Mouse (Mus musculus): ENCODE measurements around the gene Bhlhe40. TPM values are rescaled to one million over a fixed set of nuclear protein-coding genes. Genes with fewer than 3 reads are reported as not detected.

Bhlhe40 gene
- polyA plus RNA-seq (2012; rRNA removed): 55.7 and 63.4 TPM in 2 replicates

DNA sequence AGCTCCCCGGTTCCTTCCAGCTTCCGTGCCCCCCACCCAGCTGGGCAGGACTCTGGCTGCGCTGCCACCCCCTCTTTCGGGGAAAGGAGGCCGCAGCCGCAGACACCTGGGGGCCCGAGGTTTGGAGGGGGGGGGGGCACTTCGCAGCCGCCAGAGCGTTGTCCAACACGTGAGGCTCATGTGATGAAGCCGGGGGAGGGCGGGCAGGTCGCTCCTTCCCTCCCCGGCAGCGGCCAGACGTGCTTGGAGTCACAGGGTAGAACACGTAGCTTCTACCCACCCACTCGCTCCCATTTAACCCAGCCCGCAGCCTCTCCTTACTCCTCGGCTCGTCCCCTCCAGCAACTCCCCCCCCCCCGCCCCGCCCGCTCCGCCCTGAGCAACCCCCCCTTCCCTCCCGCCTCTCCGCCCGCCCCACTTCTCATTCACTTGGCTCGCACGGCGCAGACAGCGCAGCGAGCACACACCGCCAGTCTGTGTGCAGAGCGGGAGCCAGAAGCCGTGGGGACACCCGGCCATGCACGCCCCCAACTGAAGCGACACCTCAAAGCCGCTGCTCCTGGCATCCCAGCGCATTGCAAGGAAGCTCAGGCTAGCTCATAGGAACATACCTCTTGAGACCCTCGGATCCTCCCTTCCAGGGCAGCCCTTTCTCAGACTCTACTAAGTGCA, at the start of gene Bhlhe40:
Gene Bhlhe40 (plus strand): TSS at position 424 of the 672 bp plus-strand sequence.
- peak; percentile 88 to 92 for DNase-seq (ENCODE audit: extremely low spot score in 1 of 2, low spot score in 1 of 2)

DNA sequence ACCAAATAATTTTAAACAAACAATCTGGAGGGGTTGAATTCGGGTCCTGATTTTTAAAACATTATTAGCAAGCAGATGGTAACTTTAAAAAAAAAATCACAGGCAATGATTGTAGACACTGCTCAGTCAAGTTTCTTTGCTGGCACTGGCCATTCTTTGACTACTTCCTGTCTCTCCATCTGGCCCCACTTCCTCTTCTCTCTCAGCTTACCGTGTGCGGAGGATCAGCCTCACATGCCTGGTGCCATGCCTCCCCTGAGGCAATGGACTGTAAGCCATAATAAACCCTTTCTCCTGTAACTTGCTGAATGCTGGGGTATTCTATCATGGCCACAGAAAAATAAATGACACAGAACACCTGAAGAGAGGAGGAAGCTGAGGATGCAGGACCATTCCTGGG, 48.8 kb upstream of the Bhlhe40 start:
- DNase-seq (ENCODE audit: extremely low spot score in 1 of 2, low spot score in 1 of 2): no peak

DNA sequence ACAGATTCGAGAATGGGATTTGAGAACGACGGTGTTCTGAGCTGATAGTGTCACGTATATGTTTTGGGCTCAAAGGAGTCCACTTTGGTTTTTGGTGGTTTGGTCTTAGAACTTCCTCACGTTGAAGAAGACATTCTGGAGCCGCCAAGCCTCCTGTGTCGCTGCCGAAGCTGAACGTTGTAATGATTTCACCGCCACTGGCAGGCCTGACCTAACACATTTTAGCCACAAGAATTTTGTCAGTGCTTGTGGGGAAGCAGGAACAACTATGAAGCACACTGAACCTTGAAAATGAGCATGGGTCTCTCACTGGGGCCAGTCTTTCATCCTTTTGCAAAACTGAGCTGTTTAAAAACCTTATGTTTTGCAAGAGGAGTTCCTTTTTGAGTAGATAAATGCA, 42.4 kb upstream of the Bhlhe40 start:
- DNase-seq (ENCODE audit: extremely low spot score in 1 of 2, low spot score in 1 of 2): no peak

DNA sequence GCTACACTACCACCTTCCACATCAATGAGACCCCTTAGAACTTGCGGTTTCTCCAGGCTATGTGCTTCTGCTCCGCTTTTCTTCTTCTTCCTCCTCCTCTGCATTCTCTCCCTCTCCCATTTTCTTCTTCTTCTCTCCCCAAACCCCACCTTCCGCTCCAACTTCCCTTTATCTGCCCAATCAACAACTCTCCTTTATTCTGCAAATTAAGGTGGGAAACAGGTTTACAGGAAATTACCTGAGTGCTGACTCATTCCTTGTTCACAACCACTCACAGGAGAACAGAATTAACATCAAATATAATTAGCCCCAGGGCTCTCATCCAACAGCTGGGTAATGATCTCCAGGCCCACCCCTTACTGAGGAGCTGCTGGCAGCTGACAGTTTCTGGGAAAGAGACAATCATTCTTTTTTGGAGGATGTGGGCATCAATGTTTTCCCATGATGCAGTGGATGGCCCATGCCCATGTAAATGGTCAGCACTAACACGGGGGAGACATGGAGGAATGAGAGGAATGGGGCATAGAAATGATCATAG, 37.3 kb upstream of the Bhlhe40 start:
- DNase-seq (ENCODE audit: extremely low spot score in 1 of 2, low spot score in 1 of 2): no peak

DNA sequence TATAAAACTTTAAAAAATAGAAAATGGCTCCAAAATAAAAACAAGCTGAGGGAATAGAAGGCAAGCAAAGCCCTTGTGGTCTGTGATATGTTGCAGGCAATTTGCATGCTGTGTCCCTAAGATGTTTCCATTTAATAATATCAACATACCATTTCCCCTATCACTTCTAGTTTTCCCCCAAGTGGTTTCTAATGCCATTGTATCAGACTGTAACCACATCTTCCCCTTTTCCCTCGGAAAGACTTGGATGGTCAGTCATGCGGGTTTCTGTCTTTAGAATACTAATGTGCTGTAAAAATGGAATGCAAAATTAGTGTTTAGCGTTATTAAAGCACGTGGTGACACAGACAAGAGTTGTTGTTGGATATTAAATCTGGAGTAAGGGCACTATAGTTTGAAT, 35.5 kb upstream of the Bhlhe40 start:
- DNase-seq (ENCODE audit: extremely low spot score in 1 of 2, low spot score in 1 of 2): no peak

DNA sequence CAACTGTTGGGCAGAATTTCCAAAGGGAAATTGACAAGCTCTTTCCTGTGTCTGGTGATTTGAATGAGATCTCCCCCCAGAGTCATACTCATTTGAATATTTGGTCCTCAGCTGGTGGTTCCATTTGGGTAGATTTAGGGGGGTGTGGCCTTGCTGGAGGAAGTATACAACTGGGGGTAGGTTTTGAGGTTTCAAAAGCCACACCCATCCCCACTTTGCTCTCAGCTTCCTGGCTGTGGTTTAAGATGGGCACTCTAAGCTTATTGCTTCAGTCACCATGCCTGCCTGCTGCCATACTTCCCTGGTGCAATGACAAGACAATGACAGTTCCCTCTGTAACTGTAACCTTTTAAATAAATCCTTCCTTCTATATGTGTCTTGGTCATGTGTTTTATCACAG, 29.7 kb upstream of the Bhlhe40 start:
- no peak for DNase-seq (ENCODE audit: extremely low spot score in 1 of 2, low spot score in 1 of 2)

DNA sequence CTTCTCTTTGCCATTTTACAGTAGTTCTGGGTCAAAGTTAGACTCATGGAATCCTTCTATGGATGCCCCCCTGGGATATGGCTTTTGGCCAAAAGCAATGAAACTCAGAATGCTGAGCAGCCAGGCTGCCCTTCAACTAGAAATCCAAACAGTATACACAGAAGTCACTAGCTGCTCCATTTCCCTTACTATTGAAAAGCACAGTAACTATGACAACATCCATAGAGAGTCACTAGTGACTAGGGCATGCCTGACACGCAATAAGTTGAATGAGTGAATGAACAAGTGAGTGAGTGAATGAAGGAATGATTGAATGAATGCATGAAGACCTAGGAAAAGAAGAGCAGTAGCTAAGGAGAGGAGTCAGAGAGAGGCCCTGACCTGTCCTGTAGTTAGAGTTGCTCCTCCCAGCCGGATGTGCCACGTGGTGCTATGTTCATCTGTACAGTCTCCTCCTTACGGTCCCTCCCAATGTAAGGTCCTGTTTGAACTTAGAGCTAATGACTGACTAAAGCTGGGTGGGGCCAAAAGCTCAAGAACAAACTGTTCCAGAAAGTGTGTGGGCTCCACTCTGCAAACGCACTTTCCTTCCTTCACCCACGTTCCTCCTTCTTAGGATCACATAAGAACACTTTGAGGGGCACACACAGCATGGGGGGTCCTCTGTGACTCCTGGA, 22.1 kb upstream of the Bhlhe40 start:
- no peak for DNase-seq (ENCODE audit: extremely low spot score in 1 of 2, low spot score in 1 of 2)

DNA sequence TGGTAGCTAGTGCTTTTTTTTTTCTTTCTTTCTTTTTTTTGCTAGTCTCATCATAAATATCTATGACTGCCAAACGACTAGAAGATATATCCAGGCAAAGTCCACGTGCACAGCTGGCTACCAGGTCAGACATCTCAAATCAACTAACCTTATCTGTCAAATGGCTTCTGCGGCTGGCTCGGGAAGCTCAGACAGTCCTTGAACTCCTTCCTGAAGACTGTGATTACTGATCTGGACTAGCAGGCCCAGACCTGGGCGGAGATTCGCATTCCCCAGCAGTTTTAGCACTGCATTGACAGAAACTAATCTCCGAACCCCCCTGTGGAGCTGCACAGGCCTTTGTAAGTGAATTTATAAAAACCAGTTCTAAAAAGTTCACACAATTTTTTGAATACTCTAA, 18.4 kb upstream of the Bhlhe40 start:
- DNase-seq (ENCODE audit: extremely low spot score in 1 of 2, low spot score in 1 of 2): no peak

DNA sequence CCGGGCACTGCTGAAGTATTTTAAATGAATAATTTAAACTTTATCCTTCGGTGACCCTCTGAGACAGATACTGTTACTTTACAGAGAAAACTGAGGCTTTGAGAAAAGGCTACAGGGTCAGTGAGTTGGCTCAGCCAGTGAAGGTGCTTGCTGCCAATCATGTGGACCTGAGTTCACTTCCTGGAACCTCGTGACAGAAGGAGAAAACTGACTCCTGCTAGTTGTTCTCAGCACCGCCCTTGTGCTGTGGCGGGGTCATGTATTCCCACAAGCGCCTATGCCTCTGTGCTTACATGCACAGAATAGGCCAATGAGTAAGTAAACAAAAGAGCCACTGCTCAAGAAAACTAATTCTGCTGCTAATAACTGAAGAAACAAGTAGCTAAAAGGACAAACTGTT, 17.4 kb upstream of the Bhlhe40 start:
- no peak for DNase-seq (ENCODE audit: extremely low spot score in 1 of 2, low spot score in 1 of 2)

DNA sequence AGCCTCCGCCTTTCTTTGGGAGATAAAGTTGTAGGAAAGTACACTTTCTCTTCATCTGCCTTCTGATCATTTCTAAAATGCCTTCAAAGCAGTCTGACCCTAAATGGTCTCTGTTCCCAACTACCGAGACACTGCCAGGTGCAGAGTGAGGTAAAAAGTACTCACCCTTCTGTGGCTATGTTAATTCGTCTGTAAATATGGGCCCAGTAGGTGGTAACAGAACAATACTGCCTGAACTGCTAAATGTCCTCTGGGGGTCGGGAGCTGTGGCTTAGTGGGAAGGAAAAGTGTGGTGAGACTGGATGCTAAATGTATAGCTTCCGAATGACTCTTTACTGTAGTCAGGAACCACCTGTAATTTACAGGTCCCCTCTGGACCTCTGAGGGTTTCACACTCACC, 16.1 kb upstream of the Bhlhe40 start:
- no peak for DNase-seq (ENCODE audit: extremely low spot score in 1 of 2, low spot score in 1 of 2)

DNA sequence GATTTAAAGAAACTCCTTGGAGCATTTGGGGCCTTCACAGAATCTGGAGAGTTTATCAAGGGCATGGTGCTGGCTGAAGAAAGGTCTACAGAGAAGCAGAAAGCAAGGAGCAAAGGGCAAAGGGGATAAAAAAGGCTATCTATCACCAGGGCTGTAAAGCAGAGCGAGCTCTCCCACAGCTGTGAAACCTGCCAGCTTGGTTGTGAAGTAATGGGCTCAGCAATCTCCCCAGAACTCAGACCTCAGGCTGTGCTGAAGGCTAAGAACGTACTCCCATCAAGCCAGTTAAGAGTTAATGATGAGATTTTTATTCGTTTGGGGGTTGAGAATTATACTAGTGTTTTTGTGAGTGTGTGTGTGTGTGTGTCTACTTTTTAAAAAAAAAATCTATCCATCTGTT, 13.3 kb upstream of the Bhlhe40 start:
- no peak for DNase-seq (ENCODE audit: extremely low spot score in 1 of 2, low spot score in 1 of 2)

DNA sequence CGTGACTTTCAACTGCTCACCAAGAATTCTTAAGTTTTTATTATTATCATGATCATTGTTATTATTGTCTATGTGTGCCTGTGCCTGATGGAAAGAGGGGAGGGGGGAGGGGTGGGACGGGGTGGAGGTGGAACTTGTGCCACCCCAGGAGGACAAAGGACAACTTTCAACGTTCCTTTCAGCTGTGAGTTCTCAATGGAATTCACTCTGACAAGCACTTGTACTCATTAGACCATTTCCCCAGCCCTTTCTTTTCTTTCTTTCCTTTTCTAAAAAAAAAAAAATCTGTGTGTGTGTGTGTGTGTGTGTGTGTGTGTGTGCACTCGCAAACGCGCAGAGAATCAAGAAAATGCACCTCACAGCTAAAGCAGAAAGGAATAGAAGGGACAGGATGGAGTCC, 12.4 kb upstream of the Bhlhe40 start:
- DNase-seq (ENCODE audit: extremely low spot score in 1 of 2, low spot score in 1 of 2): no peak

DNA sequence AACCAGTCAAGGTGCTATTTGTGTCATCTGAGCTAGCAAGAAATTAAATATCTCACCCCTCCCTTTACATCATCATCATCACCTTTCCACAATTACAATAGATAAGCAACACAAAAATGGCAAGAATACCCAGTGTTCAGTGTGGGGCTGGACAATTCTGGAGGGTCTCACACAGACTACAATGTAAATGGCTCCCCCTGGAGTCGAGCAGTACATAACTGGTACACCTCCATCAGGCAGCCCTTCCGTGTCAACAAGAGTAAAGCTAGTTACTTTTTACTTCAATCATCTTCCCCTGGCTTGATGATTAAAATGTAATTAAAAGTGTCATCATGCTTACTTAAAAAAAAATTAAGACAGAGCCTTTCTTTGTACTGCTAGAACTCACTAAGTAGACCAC, 4.6 kb upstream of the Bhlhe40 start:
- no peak for DNase-seq (ENCODE audit: extremely low spot score in 1 of 2, low spot score in 1 of 2)

DNA sequence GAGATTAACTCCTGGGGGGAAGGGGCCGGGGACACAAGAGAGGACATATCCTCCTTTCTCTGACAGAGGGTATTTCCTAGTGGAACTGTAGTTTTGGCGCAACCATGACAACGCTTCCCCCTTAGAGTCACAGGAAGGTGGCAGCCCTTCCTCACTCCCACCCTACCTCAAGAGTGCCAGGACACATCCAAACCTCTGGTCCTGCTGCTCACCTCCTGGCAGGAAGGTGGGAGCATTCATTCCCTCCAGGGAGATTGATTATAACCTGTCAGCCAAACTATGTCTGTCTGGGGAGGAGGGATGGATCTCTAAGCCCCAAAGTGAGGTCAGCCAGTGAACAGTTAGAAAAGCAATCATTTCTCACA, 2.4 kb upstream of the Bhlhe40 start:
- DNase-seq (ENCODE audit: extremely low spot score in 1 of 2, low spot score in 1 of 2): no peak

DNA sequence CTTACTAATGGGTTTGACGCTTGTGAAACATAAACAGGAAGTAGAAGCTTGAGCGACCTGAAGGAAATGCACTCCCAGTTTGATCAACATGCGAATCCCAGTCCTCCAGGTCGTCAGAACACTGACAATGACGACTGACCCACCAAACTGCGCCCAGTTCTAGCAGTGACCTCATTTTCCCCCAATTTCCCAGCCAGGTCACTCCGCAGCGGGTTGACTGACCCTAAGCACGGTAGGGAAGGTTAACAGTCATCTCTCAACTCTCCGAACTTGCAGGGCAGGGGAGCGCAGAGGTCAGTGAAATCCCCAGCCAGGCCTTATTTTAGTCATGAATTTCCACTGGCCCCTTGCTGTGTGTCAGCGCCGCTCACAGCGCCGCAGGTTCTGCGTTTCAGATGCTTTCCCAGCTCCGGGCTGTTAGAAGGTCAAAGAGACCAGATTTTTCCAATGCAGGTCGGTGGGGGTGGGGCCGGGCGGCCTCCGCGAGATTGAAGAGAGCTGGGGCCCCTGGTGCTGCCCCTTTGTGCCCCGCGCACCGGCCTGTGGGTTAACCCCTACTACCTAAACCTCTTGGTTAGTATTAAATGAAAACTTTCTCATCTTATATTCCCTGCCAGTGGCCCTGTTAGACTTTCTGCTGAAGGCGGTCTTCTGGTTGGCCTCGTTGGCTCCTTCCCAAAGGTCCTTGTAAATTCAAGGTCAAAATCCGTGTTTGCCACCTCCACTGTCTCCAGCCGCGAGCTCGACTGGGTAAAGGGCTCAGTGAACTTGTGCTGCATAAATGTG, 1.8 kb upstream of the Bhlhe40 start:
- peak in 1 of 2 experiments; percentile 42 for DNase-seq (ENCODE audit: extremely low spot score in 1 of 2, low spot score in 1 of 2)

DNA sequence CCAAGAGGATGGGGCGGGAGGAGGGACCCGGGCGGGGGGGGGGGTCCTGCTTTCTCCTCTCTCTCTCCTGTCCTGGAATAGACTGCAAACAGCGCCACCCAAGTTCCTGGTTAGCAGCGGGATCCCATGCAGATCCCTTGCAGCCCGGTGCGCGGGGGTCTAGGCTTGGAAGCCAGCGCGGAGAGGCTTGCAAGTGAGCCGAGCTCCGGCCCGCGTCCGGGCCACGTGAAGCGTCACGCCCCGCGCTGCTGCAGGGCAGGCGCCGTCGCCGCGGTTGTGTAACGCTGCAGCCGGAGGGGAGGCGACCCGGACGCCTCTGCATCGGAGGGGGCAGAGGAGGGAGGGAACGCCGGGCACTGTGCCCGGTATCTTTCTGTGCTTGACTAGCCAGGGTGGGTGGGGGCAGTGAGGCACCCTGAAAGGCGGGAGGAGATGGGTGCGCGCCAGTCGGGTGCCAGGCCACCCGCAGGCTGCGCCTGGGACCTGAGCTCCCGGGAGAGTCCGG, 1.2 kb upstream of the Bhlhe40 start:
- DNase-seq (ENCODE audit: extremely low spot score in 1 of 2, low spot score in 1 of 2): peak; percentile 92 to 95

DNA sequence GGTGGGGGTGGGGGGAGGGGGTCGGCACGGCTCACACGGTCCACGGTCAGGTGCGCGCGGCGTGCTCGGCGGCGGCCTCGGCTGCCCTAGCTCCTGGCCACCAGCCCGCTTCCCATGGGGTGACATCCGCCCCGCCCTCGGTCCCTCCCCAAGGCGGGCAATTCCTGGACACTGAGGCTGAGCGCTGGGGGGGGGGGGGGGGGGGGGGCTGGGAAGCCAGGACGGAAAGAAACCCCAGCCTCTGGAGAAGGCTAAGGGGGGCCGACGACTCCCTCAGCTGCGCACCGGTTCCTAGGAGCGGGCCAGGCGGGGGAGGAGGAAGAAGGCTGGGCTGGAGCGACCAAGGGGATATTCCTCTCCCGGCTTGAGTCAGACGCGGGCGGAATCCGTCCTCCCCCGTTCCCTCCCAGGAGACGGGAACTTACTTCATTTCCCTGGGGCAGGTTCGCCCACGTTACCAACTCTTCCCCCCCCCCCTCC, 663 bp upstream of the Bhlhe40 start:
- DNase-seq (ENCODE audit: extremely low spot score in 1 of 2, low spot score in 1 of 2): peak; percentile 88 to 93

DNA sequence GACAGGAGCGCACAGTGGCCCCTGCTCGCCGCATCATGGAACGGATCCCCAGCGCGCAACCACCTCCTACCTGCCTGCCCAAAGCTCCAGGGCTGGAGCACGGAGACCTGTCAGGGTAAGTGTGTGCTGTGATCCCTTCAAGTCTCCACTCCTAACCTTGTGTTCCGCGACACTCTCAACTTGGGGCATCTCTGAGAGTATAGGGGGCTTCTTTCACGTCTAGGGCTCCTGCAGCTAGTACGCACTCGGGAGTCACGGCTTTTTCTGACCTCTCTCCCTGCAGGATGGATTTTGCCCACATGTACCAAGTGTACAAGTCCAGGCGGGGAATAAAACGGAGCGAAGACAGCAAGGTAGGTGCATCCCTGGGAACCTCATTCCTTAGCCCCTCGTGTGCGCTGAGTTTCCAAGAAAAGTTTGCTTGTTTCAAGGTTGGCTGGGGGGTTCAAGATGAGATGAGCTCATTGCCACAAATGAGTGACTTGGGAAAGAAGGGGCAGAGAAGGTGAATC, 505 bp downstream of the Bhlhe40 start:
- DNase-seq (ENCODE audit: extremely low spot score in 1 of 2, low spot score in 1 of 2): no peak

DNA sequence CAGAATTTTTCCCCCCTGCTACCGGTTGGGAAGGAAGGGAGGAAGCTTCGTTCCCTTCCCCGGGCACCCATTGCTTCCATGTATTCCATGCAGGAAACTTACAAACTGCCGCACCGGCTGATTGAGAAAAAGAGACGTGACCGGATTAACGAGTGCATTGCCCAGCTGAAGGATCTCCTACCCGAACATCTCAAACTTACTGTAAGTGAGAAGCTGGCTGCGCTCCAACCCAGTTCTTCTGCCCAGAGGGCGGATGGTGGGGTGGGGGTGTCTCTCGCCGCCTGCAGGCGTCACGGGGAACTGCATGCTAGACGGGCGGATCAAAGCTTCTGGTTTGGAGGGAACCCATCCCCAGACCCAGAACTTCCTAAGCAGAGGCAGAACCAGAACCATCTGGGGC, 983 bp downstream of the Bhlhe40 start:
- DNase-seq (ENCODE audit: extremely low spot score in 1 of 2, low spot score in 1 of 2): peak; percentile 82 to 97

DNA sequence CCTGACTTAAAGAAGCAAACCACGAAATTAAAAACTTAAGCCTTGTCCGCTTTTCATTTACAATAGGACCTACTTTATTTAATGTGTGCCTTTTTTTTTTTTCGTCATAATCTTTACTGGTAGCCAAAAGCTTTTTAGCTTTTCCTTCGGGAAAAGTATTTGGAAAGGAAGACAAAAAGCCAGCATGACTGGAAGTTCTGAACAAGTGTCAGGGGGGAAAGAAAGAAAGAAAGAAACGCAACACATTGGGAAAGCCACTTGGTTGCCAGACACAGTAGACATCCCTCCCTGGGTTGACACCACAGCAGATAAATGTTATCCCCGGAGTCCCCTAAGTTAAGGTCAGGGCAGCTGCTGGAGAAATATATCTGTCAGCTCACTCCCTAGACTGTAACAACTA, 1.5 kb downstream of the Bhlhe40 start:
- DNase-seq (ENCODE audit: extremely low spot score in 1 of 2, low spot score in 1 of 2): no peak

Measured in frontal cortex, adult 2 months (tissue).